Mouse (Mus musculus) hindbrain, embryonic 16.5 days (tissue): ENCODE measurements around the gene Ndufs4. TPM values are rescaled to one million over a fixed set of nuclear protein-coding genes. Genes with fewer than 3 reads are reported as not detected.
A peak's percentile ranks its signal among the peaks of the same experiment; 100 is the strongest.

ENCODE experiments used
- ATAC-seq: fragments of 200-750 bp; cut with Nextera tagmentation; 2 replicates; pipeline ENCODE4 v1.8.0; 2017; ENCODE audit warnings: moderate TSS enrichment, moderate library complexity
- H3K27ac ChIP-seq: fragments of 300-500 bp; sonication (generic); 2 replicates; pipeline ENCODE4 v1.5.1; 2014; ENCODE audit warnings: low read depth, mild to moderate bottlenecking, control low read depth, low read length, moderate library complexity
- H3K27me3 ChIP-seq: fragments of 300-500 bp; sonication (generic); replicated peaks from 2 replicates; pipeline ENCODE4 v1.6.1; 2014; ENCODE audit warnings: low read length; ENCODE audit not compliant: control insufficient read depth, insufficient read depth
- H3K36me3 ChIP-seq: fragments of 300-500 bp; sonication (generic); 2 replicates; pipeline ENCODE4 v1.6.1; 2014; ENCODE audit warnings: mild to moderate bottlenecking, low read length, moderate library complexity, mixed read lengths; ENCODE audit not compliant: control insufficient read depth, insufficient read depth
- H3K4me1 ChIP-seq: fragments of 300-500 bp; sonication (generic); 2 replicates; pipeline ENCODE4 v1.6.1; 2014; ENCODE audit warnings: low read depth, low read length; ENCODE audit not compliant: control insufficient read depth, insufficient read depth
- H3K4me2 ChIP-seq: fragments of 300-500 bp; sonication (generic); 2 replicates; pipeline ENCODE4 v1.6.1; 2014; ENCODE audit warnings: mild to moderate bottlenecking, low read length, control low read depth, moderate library complexity
- H3K4me3 ChIP-seq: fragments of 300-500 bp; sonication (generic); 2 replicates; pipeline ENCODE4 v1.5.1; 2014; ENCODE audit warnings: mild to moderate bottlenecking, low read length, control low read depth, moderate library complexity
- H3K9ac ChIP-seq: fragments of 300-500 bp; sonication (generic); 2 replicates; pipeline ENCODE4 v1.6.1; 2014; ENCODE audit warnings: low read depth, mild to moderate bottlenecking, control low read depth, low read length, moderate library complexity
- H3K9me3 ChIP-seq: fragments of 300-500 bp; sonication (generic); 2 replicates; pipeline ENCODE4 v1.6.1; 2014; ENCODE audit warnings: mild to moderate bottlenecking, low read length, moderate library complexity; ENCODE audit not compliant: control insufficient read depth
- WGBS: fragments of 180-500 bp; shearing (Covaris S2); extraction: QIAGEN DNeasy Blood & Tissue Kit; methylation state at CpG from one replicate; pipeline ENCODE4 v1.1.7; 2014; 5-methylcytosine and 5-hydroxymethylcytosine counted together
- polyA plus RNA-seq: library from polyadenylated mRNA; unstranded; fragments of >200 nt; fragmentation: Nextera tagmentation; extraction: Ambion mirVana; gene quantifications from 2 replicates; pipeline ENCODE4 v1.2.1, GENCODE M21; 2015

The Ndufs4 gene
- 351 and 397 TPM in 2 replicates for polyA plus RNA-seq

DNA sequence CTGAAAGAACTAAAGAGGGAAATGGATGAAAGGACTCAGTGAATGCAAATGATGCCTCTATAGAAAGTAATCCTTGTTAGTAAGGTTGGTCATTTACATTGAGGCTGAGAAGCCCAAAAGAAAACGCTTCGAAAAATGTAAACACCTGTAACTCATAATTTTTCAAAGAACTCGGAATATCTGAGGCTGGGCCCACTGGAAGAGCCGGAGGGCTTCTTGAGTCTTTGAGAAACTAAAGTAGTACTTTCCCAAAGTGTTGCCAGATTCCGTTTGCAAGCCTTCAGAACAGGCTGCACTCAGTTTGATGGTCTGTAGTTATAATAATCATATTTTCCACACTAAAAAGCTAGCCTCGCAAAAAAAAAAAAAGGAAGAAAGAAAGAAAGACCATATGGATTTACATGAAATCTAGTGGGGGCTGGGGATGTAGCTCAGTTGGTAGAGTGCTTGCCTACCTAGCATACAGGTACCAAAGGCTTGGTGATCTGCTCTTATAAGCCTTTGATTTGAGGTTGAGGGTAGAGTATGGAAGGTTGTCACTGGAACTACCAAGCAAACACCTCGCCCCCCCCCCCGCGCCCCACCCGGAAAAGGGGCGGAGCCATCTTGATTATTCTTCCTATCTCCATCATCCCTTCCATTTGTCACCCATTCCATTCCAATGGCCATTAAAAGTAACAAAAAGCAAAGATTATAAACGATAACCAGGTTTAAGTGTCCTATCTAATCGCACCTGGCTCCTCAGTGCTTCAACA, at the start of gene Ndufs4:
Gene Ndufs4, minus strand, starts transcription at position 48 of the 755 bp plus-strand sequence.
- peak within 1 kb of the TSS; percentile 91 for H3K4me3 ChIP-seq
- 0 out of 2 replicates have a peak, but pooled peaks cover 2% of the 10 kb centered on the region for H3K9me3 ChIP-seq
- peak within 1 kb of the TSS; percentile 92 for H3K9ac ChIP-seq
- H3K27ac ChIP-seq: peak within 1 kb of the TSS; percentile 92
- H3K4me2 ChIP-seq: peak within 1 kb of the TSS; percentile 86
- WGBS: 45% methylated on average over 13 of the region's 13 CpGs
- peaks cover 7% of the 10 kb centered on the region for H3K4me1 ChIP-seq
- no peak for ATAC-seq
- no peaks in the 10 kb centered on the region for H3K27me3 ChIP-seq
- H3K36me3 ChIP-seq: no peaks in the 10 kb centered on the region

DNA sequence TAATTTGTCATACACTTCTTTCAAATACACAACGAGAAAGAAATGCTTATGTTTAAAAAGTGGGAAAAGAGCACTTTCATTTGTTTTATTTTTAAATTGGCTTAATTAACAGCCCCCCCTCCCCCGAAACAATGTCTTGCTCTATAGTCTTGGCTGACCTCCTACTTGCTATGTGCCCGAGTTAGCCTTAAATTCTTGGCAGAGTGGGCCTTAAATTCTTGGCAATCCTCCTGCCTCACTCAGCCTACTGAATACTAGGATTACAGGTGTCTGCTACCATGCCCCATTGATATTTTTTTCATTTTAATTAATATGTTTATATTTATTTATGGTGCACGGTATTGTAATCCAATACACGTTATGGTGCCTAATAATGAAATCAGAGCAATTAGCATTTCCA, 44.4 kb upstream of the Ndufs4 start:
- H3K9me3 ChIP-seq: no peaks in the 10 kb centered on the region
- H3K4me2 ChIP-seq: no peak overlapping the region
- no peaks in the 10 kb centered on the region for H3K36me3 ChIP-seq
- no peaks in the 10 kb centered on the region for H3K4me1 ChIP-seq
- no peak overlapping the region for H3K9ac ChIP-seq
- ATAC-seq: no peak
- WGBS: 74% methylated on average over 5 of the region's 5 CpGs
- H3K27me3 ChIP-seq: no peaks in the 10 kb centered on the region
- H3K27ac ChIP-seq: no peak overlapping the region
- no peak overlapping the region for H3K4me3 ChIP-seq

DNA sequence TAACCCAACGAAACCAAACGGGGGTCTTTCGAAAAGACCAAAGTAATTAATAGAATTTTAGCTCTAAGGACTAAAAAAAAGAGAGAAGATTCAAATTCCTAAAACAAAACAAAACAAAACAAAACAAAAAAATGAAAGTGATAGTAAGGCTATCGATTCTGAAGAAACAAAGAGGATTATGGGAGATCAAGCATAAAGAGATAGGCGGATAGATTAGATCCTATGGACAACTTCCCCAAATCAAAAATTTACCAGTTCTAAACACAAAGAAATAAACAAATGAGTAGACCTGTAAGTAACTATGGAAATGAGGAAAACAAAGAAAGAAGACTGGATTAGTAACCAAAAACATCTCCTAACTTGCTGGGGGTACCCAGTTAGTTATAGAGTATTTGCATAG, 37.2 kb upstream of the Ndufs4 start:
- Histone ChIP-seq H3K9ac (no peak overlapping the region), H3K4me3 (no peak overlapping the region), H3K27me3 (no peaks in the 10 kb centered on the region), H3K9me3 (no peaks in the 10 kb centered on the region), H3K36me3 (no peaks in the 10 kb centered on the region), H3K27ac (no peak overlapping the region), H3K4me2 (no peak overlapping the region), H3K4me1 (no peaks in the 10 kb centered on the region)
- ATAC-seq: no peak
- 95% methylated on average over 5 of the region's 5 CpGs for WGBS

DNA sequence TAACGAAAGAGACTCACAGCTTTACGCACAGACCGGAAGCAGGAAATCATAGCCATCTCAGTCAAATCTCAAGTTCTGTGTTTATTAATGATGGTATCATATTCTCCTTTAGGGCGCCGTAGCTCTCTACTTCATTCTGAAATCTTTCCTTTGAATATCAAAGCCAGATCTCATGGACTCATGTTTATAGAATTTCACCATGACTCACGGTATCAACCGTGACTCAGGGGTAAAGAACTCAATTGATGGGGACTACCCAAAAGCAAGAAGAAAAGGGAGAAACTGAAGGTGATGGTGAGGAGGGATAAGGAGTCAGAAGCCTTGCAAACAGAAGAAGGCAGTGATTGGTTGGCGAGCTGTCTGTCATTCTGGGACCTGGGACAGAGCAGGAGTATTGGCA, 32.2 kb upstream of the Ndufs4 start:
- WGBS: 89% methylated on average over 8 of the region's 8 CpGs
- no peak overlapping the region for H3K4me2 ChIP-seq
- H3K27me3 ChIP-seq: no peaks in the 10 kb centered on the region
- no peak overlapping the region for H3K27ac ChIP-seq
- H3K9ac ChIP-seq: no peak overlapping the region
- H3K4me3 ChIP-seq: no peak overlapping the region
- no peaks in the 10 kb centered on the region for H3K36me3 ChIP-seq
- H3K9me3 ChIP-seq: no peaks in the 10 kb centered on the region
- H3K4me1 ChIP-seq: no peaks in the 10 kb centered on the region
- ATAC-seq: no peak

DNA sequence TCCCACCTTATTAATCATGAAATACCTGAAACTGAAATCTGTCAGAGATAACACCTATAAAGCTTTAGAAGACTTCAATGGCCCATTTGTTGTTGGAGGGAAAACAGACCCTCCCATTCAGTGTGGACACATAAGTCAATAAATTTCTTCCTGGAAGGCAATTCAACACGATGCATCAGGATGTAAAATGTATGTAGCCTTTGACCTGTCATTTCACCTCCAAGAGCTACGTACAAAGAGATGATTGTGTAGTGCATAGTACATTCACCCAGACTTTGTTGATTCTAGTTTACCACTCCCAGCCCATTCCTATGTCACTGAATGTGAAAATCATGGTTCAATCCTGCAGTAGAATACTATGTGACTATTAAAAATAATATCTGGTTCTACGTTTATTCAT, 31.3 kb upstream of the Ndufs4 start:
- H3K4me2 ChIP-seq: no peak overlapping the region
- no peaks in the 10 kb centered on the region for H3K4me1 ChIP-seq
- H3K27me3 ChIP-seq: no peaks in the 10 kb centered on the region
- WGBS: 78% methylated on average over 3 of the region's 3 CpGs
- H3K9ac ChIP-seq: no peak overlapping the region
- no peaks in the 10 kb centered on the region for H3K36me3 ChIP-seq
- no peak overlapping the region for H3K4me3 ChIP-seq
- no peak for ATAC-seq
- no peak overlapping the region for H3K27ac ChIP-seq
- no peaks in the 10 kb centered on the region for H3K9me3 ChIP-seq

DNA sequence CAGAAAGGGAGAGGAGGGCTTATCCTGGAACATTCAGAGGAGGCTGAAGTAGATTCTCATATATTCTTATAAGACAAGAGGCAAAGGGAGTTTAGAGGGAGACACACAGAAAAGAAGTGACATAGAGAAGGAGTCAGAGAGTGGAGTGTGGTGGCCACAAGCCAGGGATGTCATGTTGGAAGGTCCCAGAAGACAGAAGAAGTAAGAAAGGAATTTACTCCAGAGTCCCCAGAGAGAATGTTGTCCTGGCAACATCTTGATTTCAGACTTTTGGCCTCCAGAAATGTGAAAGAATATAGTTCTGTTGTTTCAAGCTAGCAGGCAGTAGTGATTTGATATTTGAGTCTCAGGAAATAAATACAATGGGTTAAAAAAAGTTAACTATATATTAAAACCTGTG, 24.3 kb upstream of the Ndufs4 start:
- H3K27ac ChIP-seq: no peak overlapping the region
- H3K27me3 ChIP-seq: no peaks in the 10 kb centered on the region
- H3K9me3 ChIP-seq: no peaks in the 10 kb centered on the region
- no peak overlapping the region for H3K4me3 ChIP-seq
- no peak for ATAC-seq
- no peak overlapping the region for H3K9ac ChIP-seq
- H3K4me2 ChIP-seq: no peak overlapping the region
- H3K4me1 ChIP-seq: no peaks in the 10 kb centered on the region
- H3K36me3 ChIP-seq: no peaks in the 10 kb centered on the region

DNA sequence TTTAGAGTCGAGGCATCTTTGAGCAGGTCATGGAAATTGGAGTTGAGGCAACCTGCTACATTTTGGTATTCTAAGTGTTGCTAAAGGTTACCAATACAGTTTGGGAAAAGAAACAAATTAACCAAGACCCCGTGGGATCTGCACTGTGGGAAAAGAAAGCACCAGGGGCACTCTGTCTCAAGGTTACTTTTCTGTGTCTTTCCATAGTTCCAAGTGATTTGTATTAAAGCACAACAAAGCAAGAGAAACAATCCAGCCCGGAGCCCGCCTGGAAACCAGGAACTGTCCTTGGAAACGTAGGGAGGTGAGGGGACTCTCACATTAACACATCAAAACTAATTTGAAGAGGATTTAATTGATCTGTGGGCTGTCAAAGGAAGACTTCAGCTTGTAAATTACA, 18.8 kb upstream of the Ndufs4 start:
- H3K9ac ChIP-seq: no peak overlapping the region
- no peak overlapping the region for H3K27ac ChIP-seq
- ATAC-seq: no peak
- H3K27me3 ChIP-seq: no peaks in the 10 kb centered on the region
- H3K9me3 ChIP-seq: no peaks in the 10 kb centered on the region
- H3K4me1 ChIP-seq: no peaks in the 10 kb centered on the region
- no peak overlapping the region for H3K4me2 ChIP-seq
- H3K4me3 ChIP-seq: no peak overlapping the region
- WGBS: 5% methylated on average over 5 of the region's 5 CpGs
- no peaks in the 10 kb centered on the region for H3K36me3 ChIP-seq

DNA sequence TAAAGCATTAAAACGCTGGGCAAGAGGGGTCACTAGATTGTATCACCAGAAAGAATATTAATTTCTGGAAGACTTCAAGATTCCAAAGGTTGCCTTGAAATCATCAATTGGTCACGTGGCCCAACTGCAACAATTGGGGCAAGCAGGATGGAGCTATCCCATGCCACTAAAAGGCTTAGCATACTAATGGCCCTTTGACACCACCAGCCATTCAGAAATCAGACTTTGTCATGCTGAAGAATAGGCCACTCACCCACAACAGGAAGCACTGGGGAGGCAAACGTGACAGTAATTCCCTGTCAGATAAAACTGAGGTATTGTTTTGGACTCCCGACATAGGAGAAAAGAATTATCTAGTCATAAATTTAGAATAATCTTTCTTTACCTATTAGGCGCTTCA, 18.4 kb upstream of the Ndufs4 start:
- Histone ChIP-seq H3K27me3 (no peaks in the 10 kb centered on the region), H3K4me1 (no peaks in the 10 kb centered on the region), H3K27ac (no peak overlapping the region), H3K9ac (no peak overlapping the region), H3K4me3 (no peak overlapping the region), H3K9me3 (no peaks in the 10 kb centered on the region), H3K36me3 (no peaks in the 10 kb centered on the region), H3K4me2 (no peak overlapping the region)
- ATAC-seq: no peak
- WGBS: 10% methylated on average over 5 of the region's 5 CpGs

DNA sequence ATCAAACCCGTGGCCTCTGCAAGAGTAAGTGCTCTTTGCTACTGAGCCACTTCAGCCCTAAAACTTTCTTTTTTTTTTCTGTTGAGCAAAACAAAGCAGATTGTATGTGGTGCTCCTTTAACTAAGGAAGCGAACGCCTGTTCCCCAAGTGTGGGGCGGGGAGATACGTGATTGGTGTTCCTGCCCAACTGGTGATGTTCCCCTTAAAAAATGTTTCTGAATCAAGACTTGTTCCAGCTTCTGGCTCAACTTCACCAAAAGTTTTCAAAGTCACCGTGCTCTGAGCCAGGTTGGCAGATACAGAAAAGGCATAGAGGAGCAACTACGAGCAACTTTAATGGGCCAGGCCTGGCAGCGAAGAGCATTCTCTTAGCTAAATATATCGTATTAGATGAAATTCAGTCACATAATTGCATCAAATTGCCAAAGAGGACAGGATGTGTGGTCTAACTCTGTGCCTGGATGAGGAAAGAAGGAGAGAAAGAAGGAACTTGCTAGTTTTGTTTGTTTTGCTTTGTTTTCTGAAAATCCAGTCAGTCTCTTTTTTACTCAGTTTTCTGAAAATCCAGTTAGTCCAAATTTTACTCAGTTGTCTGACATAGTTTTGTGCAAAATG, 17.1 kb upstream of the Ndufs4 start:
- Histone ChIP-seq H3K27ac (no peak overlapping the region), H3K9me3 (no peaks in the 10 kb centered on the region), H3K9ac (no peak overlapping the region), H3K4me1 (no peaks in the 10 kb centered on the region), H3K4me2 (no peak overlapping the region), H3K27me3 (no peaks in the 10 kb centered on the region), H3K4me3 (no peak overlapping the region), H3K36me3 (no peaks in the 10 kb centered on the region)
- no peak for ATAC-seq
- WGBS: 89% methylated on average over 9 of the region's 9 CpGs
